Mouse (Mus musculus) thymus, postnatal 25 days (tissue): ENCODE results near the gene Def6.

Experiments
- DNase-seq: peaks from one replicate; pipeline ENCODE4 v3.0.0; 2022

The Def6 gene

GRCm38 (mm10) chr17:28277721-28278120, 70.1 kb downstream of the Def6 start:
- DNase-seq = no peak

- DNase-seq = no peak
These were observed 70.6 kb downstream of the Def6 start for GRCm38 (mm10) chr17:28278156-28278555.
